Mouse (Mus musculus): ENCODE data around the gene Nodal.
"Not testable (repeated sequence)": the region's sequence is repeated elsewhere in the genome, so short reads cannot be mapped to it uniquely, and the experiment has no call there.

GRCm38 (mm10) chr10:61453171-61453570, 35.4 kb downstream of the Nodal start:
- TF ChIP-seq POLR2A (IDR thresholded peaks at IDR 0.05; ENCODE audit: control insufficient read depth, extremely low read depth, insufficient read depth, low read length, poor library complexity); CTCF (IDR thresholded peaks at IDR 0.05; ENCODE audit: borderline replicate concordance, control insufficient read depth, extremely low read depth, insufficient read depth, low read length, poor library complexity): not testable (repeated sequence)

Measured in thymus, adult 2 months (tissue).